Mouse (Mus musculus): ENCODE data around the gene Ddx27. TPM values are rescaled to one million over a fixed set of nuclear protein-coding genes. Genes with fewer than 3 reads are reported as not detected.
A peak's percentile ranks its signal among the peaks of the same experiment; 100 is the strongest.

Gene Ddx27
- polyA plus RNA-seq (2015; fragmentation: Nextera tagmentation; extraction: Ambion mirVana), result 54.3 and 54.6 TPM in 2 replicates

DNA sequence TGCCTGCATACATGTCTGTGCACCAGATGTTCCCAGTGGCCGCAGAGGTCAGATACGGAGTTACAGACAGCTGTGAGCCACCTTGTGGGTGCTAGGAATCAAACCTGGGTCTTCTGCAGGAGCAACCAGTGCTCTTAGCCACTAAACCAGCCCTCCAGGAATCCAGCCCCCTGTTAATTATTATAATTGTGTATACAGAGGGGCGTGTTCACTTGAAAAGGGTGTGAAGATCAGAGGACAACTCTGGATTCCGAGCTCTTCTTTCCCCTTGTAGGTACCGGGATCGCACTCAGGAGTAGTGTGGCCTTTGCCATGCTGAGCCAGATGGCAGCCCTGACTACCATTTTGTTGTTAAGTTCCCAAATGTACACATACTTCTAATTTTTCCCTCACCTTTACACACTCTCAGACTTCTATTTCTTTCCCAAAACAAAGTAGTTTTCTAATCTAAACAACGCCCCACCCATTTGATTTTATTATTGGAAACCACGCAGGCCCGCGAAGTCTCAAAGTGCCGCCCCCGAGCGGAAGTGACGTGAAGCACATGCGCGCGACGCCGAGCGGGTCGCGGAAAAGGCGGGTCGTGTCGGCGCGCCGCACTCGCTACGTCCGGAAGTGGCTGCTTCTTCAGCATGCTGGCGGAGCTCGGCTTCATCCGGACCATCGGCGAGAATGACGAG lies at the start of gene Ddx27:
TSS of gene Ddx27 (plus strand) at position 492 of the 680 bp plus-strand sequence.
- ATAC-seq (ENCODE audit: low FRiP score, low read depth), result peak; percentile 88
- Histone ChIP-seq H3K4me1 (peaks cover 15% of the 10 kb centered on the region), H3K4me2 (replicated peaks) (peak within 1 kb of the TSS; percentile 95), H3K27me3 (no peaks in the 10 kb centered on the region), H3K36me3 (peaks cover 22% of the 10 kb centered on the region), H3K9me3 (no peaks in the 10 kb centered on the region), H3K9ac (peak within 1 kb of the TSS; percentile 89), H3K4me3 (peak within 1 kb of the TSS; percentile 87), H3K27ac (peak within 1 kb of the TSS; percentile 69)
- whole genome bisulfite sequencing, result 3% methylated on average over 37 of the region's 37 CpGs

DNA sequence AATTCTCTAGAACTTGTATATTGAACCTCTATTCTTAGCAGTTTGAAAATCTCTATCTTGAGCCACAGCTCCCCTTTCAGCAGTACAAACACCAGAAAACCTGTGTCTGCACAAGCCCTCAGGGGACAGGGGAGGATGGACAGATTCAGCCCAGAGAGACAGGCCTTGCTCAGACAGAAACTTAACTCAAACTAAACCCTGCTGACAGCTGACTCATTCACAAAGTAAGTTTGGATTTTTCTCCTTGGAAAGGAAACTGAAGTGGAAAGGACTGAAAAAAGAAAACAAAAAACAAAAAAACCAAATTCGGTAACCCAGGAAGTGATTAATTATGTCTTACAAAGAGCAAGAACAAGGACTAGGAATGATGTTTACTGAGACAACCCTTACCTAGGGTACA lies 41.8 kb upstream of the Ddx27 start:
- no peak for ATAC-seq (ENCODE audit: low FRiP score, low read depth)
- H3K4me1 ChIP-seq, result peaks cover 42% of the 10 kb centered on the region
- H3K36me3 ChIP-seq, result no peaks in the 10 kb centered on the region
- no peak overlapping the region for H3K4me2 ChIP-seq (replicated peaks)
- H3K27ac ChIP-seq, result no peak overlapping the region
- H3K9me3 ChIP-seq, result no peaks in the 10 kb centered on the region
- H3K9ac ChIP-seq, result no peak overlapping the region
- H3K4me3 ChIP-seq, result no peak overlapping the region
- WGBS, result 53% methylated on average over 1 of the region's 1 CpGs
- no peaks in the 10 kb centered on the region for H3K27me3 ChIP-seq

DNA sequence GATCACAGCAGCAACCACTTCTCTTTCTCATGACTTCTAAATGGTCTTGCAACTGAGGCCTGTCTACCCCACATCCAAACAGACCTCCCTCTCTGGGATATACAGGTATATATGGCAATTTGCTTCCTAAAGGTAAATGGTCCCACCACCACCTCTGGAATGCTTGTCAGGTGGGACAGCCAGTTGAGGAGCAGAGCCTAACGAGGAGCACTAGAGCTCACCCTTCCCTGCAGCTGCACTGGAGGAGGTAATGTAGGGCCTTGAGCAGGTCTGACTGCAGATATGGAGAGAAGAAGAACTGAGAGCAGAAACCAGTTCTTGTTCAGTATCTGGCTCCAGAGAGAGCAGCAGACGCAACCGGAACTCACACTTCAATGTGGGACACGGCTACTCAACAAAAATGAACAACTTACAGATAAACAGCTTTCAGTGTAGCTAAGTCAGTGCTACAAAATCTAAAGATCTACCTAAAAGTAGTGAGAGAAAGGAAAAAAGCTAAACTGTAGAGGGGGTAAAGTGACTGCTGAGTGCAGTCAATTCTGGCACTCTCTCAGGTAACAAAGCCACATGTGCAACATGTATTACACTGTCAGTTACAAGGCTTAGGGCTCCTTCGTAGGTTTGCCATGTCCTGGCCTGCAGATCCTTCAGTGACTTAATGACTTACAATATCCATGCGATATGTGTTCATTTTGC lies 40.7 kb upstream of the Ddx27 start:
- no peak overlapping the region for H3K4me3 ChIP-seq
- H3K9ac ChIP-seq, result no peak overlapping the region
- H3K27ac ChIP-seq, result no peak overlapping the region; the same call in 1 of the 2 replicates
- 62% methylated on average over 6 of the region's 6 CpGs for WGBS
- H3K36me3 ChIP-seq, result no peaks in the 10 kb centered on the region
- H3K4me2 ChIP-seq (replicated peaks), result no peak overlapping the region
- H3K9me3 ChIP-seq, result no peaks in the 10 kb centered on the region
- H3K4me1 ChIP-seq, result peaks cover 43% of the 10 kb centered on the region
- no peak for ATAC-seq (ENCODE audit: low FRiP score, low read depth)
- H3K27me3 ChIP-seq, result no peaks in the 10 kb centered on the region

DNA sequence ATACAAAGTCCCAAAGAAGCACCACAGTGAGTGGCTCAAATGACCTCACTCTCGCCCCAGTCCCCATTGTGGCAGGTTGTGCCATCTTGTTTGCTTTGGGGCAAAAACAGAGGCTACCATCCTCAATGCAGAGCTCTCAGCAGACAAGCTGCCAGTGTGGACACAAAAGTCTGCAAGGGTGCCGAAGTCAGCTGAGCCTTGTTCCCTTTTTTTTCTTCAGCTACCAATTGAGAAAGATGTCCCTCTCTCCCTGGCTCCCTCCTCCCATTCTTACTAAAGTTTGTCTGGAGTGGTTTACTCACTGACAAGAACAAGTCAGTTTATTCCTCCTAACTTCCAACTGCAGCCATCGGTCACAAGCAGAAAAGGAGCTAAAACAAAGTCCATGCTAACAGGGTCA lies 38.6 kb upstream of the Ddx27 start:
- Histone ChIP-seq H3K36me3 (no peaks in the 10 kb centered on the region), H3K27ac (peak overlapping the region; percentile 72), H3K9me3 (no peaks in the 10 kb centered on the region), H3K27me3 (no peaks in the 10 kb centered on the region), H3K4me1 (peaks cover 43% of the 10 kb centered on the region), H3K9ac (peak overlapping the region; percentile 3; the same call in 1 of the 2 replicates), H3K4me2 (replicated peaks) (peak overlapping the region; percentile 38), H3K4me3 (no peak overlapping the region)
- WGBS, result 71% methylated on average over 3 of the region's 3 CpGs
- no peak for ATAC-seq (ENCODE audit: low FRiP score, low read depth)

DNA sequence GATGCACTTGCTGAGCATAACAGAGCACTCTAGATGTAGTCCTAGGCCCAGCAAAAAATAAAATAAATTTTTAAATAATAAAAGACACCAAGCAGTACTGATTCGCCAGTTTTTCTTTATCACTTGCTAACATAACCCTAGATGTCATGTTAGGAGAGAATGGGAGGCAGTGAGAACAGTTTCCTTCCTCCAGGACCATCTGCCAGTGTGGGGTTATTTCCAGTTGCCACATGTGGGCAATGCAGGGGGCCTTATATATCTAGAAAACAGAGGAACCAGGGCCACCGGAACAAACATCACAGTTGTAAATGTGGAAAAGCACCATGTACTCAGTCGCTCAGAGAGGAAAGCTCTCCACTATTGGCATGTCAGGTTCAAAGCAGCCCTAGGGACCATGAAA lies 37.5 kb upstream of the Ddx27 start:
- Histone ChIP-seq H3K27ac (peak overlapping the region; percentile 72; the same call in 1 of the 2 replicates), H3K4me3 (no peak overlapping the region), H3K4me2 (replicated peaks) (no peak overlapping the region), H3K4me1 (peaks cover 43% of the 10 kb centered on the region), H3K27me3 (no peaks in the 10 kb centered on the region), H3K9me3 (0 out of 2 replicates have a peak, but pooled peaks cover 4% of the 10 kb centered on the region), H3K9ac (peak overlapping the region; percentile 3; the same call in 1 of the 2 replicates), H3K36me3 (no peaks in the 10 kb centered on the region)
- no peak for ATAC-seq (ENCODE audit: low FRiP score, low read depth)
- 60% methylated on average over 3 of the region's 3 CpGs for WGBS

DNA sequence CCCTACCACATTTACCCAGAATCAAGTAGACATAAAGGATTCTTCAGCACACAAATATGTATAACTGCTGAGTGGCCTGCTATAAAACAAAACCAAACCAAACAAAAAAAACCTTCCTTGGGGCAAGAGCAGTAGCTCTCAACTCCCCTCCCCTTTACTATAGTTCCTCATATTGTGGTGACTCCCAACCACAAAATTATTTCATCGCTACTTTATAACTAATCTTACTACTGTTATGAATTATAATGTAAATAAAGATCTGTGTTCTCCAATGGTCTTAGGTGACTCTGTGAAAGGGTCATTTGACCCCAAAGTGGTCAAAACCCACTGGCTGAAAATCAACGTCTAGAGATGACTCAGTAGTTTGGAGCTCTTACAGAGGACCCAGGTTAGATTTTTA lies 34.8 kb upstream of the Ddx27 start:
- Histone ChIP-seq H3K4me1 (peaks cover 31% of the 10 kb centered on the region), H3K4me2 (replicated peaks) (no peak overlapping the region), H3K9ac (no peak overlapping the region), H3K9me3 (0 out of 2 replicates have a peak, but pooled peaks cover 4% of the 10 kb centered on the region), H3K27me3 (no peaks in the 10 kb centered on the region), H3K27ac (no peak overlapping the region), H3K36me3 (no peaks in the 10 kb centered on the region), H3K4me3 (no peak overlapping the region)
- ATAC-seq (ENCODE audit: low FRiP score, low read depth), result no peak
- WGBS, result 87% methylated on average over 2 of the region's 2 CpGs

DNA sequence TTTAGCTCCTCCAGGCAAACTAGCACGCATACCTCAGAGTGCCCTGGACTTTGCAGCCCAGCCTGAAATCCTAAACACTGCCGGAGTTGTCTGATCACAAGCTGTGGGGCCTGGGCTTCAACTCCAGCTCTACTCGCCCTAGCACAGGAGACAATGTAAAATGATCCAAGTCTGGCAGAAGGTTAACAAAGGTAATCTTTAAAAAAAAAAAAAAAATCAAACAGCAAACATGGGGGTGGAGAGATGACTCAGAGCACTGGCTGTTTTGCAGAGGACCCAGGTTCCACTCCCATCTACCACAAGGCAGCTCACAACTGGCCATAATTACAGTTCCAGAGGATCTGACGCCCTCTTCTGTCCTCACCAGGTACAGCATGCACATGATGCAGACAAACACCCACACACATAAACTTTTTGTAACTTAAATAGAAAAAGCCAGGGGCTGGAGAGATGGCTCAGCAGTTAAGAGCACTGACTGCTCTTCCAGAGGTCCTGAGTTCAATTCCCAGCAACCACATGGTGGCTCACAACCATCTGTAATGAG lies 31.6 kb upstream of the Ddx27 start:
- 77% methylated on average over 4 of the region's 4 CpGs for WGBS
- no peak overlapping the region for H3K9ac ChIP-seq
- no peaks in the 10 kb centered on the region for H3K4me1 ChIP-seq
- H3K27me3 ChIP-seq, result no peaks in the 10 kb centered on the region
- 0 out of 2 replicates have a peak, but pooled peaks cover 4% of the 10 kb centered on the region for H3K9me3 ChIP-seq
- H3K4me3 ChIP-seq, result no peak overlapping the region
- H3K4me2 ChIP-seq (replicated peaks), result no peak overlapping the region
- no peak overlapping the region for H3K27ac ChIP-seq
- ATAC-seq (ENCODE audit: low FRiP score, low read depth), result no peak
- no peaks in the 10 kb centered on the region for H3K36me3 ChIP-seq

DNA sequence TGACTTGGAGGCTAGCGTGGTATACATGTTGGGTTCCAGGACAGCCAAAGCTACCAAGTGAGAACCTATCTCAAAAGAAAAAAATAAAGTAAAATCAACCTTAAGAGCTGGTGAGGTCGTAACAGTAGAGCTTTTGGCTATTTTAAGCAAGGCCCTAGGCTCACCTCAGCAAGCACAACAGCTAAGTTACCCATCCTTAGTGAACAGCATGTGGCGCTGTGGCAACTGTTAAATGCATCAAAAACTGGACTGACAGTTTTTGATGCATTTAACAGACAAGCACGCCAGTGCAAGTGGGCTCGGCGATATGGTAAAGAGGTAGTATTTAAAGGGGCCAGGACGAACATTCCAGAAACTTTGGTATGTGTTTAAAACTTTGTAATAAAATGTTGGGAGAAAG lies 24.1 kb upstream of the Ddx27 start:
- Histone ChIP-seq H3K36me3 (no peaks in the 10 kb centered on the region; the same call in 1 of the 2 replicates), H3K27me3 (no peaks in the 10 kb centered on the region), H3K4me1 (peaks cover 59% of the 10 kb centered on the region), H3K9me3 (no peaks in the 10 kb centered on the region), H3K4me2 (replicated peaks) (peak overlapping the region; percentile 41), H3K27ac (peak overlapping the region; percentile 56; the same call in 1 of the 2 replicates), H3K4me3 (no peak overlapping the region), H3K9ac (no peak overlapping the region)
- WGBS, result 42% methylated on average over 7 of the region's 7 CpGs
- ATAC-seq (ENCODE audit: low FRiP score, low read depth), result peak; percentile 24; the same call in 1 of the 2 replicates

DNA sequence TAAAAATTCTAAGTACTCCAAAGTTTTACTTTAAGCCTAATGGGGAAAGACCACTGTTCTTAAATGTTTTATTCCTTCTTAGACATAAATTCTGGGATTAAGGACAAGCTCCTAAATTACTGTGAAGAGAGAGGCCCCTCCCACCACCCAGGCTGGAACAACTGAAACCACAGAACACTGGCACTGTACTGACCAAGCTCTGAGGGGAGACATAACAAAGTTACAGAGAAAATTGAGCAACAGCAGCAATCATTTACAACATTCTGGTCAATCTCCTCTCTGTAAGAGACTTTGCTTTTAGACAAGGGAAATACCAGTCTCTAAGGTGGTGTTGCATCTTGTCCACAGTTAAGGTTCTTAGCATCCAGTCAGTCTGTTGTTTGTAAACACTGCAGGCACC lies 23.0 kb upstream of the Ddx27 start:
- peaks cover 63% of the 10 kb centered on the region for H3K4me1 ChIP-seq
- H3K9me3 ChIP-seq, result no peaks in the 10 kb centered on the region
- H3K4me3 ChIP-seq, result no peak overlapping the region
- H3K9ac ChIP-seq, result peak overlapping the region; percentile 48
- no peaks in the 10 kb centered on the region; the same call in 1 of the 2 replicates for H3K36me3 ChIP-seq
- no peak for ATAC-seq (ENCODE audit: low FRiP score, low read depth)
- H3K27ac ChIP-seq, result peak overlapping the region; percentile 71
- no peaks in the 10 kb centered on the region for H3K27me3 ChIP-seq
- H3K4me2 ChIP-seq (replicated peaks), result no peak overlapping the region

DNA sequence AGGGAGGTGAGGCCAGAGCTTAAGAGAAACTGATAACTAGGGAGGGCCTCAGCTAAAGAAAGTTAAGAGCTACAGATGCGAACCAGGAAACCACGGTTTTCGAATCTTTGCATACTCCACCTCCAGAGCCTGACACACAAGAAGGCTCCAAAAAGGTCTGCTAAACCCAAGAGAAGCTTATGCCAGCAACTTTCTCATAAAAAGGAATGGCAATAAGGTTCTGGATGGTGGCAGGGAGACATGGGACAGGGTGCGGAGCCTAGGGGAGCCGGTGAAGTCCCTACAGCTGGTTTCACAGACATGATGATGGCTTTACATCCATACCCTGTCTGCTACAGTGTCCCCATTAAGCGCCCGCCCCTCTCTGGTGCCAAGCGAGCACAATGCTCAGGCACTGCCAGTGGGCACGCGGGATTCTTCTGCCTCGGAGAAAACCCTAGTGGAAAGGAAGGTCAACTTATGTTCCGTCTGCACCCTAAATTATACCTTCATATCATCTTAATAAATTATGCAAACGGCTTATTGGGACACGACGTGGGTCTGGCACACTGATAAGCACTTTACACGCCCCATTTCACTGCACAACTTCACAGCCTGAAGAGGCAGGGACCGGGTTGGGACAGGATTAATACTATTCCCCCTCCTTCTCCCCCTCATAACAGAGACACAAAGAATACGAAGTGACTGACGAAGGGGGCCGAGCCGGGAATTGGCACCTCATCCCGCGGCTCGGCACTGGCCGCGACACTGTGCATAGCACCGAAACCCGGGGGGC lies 19.8 kb upstream of the Ddx27 start:
- H3K27me3 ChIP-seq, result no peaks in the 10 kb centered on the region
- H3K36me3 ChIP-seq, result no peaks in the 10 kb centered on the region
- 2% methylated on average over 28 of the region's 28 CpGs for WGBS
- ATAC-seq (ENCODE audit: low FRiP score, low read depth), result no peak
- H3K4me3 ChIP-seq, result peak overlapping the region; percentile 97
- peaks cover 53% of the 10 kb centered on the region for H3K4me1 ChIP-seq
- H3K27ac ChIP-seq, result peak overlapping the region; percentile 99
- peak overlapping the region; percentile 98 for H3K9ac ChIP-seq
- no peaks in the 10 kb centered on the region for H3K9me3 ChIP-seq
- H3K4me2 ChIP-seq (replicated peaks), result peak overlapping the region; percentile 97

DNA sequence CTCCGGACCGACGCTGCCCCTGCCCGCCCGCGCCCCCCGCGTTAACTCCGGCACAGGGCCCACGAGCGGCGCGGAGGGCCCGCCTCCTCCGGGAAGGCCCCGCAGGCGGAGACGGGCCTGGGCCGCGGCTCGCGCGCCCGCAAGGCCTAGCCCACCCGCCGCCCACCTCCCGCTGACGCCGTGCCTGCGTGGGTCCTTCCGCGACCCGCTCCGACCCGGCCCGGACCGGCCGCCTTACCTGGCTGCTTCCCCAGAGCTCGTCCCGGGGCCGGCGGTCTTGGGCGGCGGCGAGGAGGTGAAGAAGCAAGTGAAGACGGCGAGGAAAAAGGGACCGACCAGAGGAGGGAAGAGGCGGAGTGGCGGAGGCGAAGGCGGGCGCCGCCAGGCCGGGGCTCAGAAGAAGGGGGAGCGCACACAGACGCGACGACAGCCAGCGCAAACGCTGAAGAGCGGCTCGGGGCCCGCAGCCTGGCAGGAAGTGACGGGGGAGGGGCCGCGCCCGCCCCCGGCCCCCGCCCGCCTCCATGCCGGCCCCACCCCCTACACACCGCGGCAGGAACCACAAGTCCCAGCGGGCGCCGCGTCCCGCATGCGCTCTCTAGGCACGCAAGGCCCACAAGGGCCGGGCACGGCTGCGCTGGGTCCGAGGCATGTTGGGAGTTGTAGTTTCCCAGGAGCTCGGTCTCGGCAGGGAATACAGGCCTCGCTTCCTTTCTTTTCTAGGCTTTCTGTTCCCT lies 19.0 kb upstream of the Ddx27 start, which contains the start of gene Stau1:
TSS of gene Stau1 (minus strand) at position 504 of the 737 bp plus-strand sequence.
- Histone ChIP-seq H3K36me3 (no peaks in the 10 kb centered on the region), H3K9ac (peak within 1 kb of the TSS; percentile 98), H3K4me2 (replicated peaks) (peak within 1 kb of the TSS; percentile 97), H3K27me3 (no peaks in the 10 kb centered on the region), H3K9me3 (no peaks in the 10 kb centered on the region), H3K4me1 (peaks cover 46% of the 10 kb centered on the region), H3K4me3 (peak within 1 kb of the TSS; percentile 97), H3K27ac (peak within 1 kb of the TSS; percentile 99)
- WGBS, result under 1% methylated on average over 82 of the region's 88 CpGs
- peak; percentile 99 for ATAC-seq (ENCODE audit: low FRiP score, low read depth)
